Mouse (Mus musculus) brown adipose tissue, adult 24 weeks (tissue): ENCODE measurements around the gene Tmem87b. TPM values are rescaled to one million over a fixed set of nuclear protein-coding genes. Genes with fewer than 3 reads are reported as not detected.

Experiments used
- H3K27ac ChIP-seq: fragments of 200-500 bp; replicated peaks from 2 replicates; pipeline ENCODE4 v1.5.1; 2012; ENCODE audit warnings: low read depth, mild to moderate bottlenecking, low read length
- H3K4me1 ChIP-seq: fragments of 200-500 bp; 2 replicates; pipeline ENCODE4 v1.6.1; 2012; ENCODE audit warnings: low read length, mixed read lengths; ENCODE audit not compliant: control insufficient read depth, insufficient read depth, insufficient read length
- H3K4me3 ChIP-seq: fragments of 200-500 bp; 2 replicates; pipeline ENCODE4 v1.5.1; 2012; ENCODE audit warnings: low read depth, mild to moderate bottlenecking, low read length, moderate library complexity; ENCODE audit not compliant: insufficient read depth
- polyA plus RNA-seq: library from polyadenylated mRNA; stranded (reverse); fragments of >200 nt; gene quantifications from 2 replicates; pipeline ENCODE4 v1.2.4, GENCODE M21; 2012; ENCODE audit not compliant: missing spikeins, insufficient read depth, insufficient read length

The Tmem87b gene
- 12.9 and 13.7 TPM in 2 replicates for polyA plus RNA-seq

- Histone ChIP-seq H3K4me3 (peak within 1 kb of the TSS; percentile 88), H3K4me1 (peaks cover 6% of the 10 kb centered on the region), H3K27ac (peak within 1 kb of the TSS; percentile 89)
These were observed at the start of gene Tmem87b for GRCm38 (mm10) chr2:128817786-128818681. Gene Tmem87b (plus strand): TSS chr2:128818118.

- Histone ChIP-seq H3K4me1 (no peaks in the 10 kb centered on the region; the same call in 1 of the 2 replicates), H3K27ac (no peak overlapping the region), H3K4me3 (no peak overlapping the region)
These were observed 49.2 kb upstream of the Tmem87b start for GRCm38 (mm10) chr2:128768545-128769247.

- Histone ChIP-seq H3K4me1 (no peaks in the 10 kb centered on the region; the same call in 1 of the 2 replicates), H3K27ac (no peak overlapping the region; the same call in 1 of the 2 replicates), H3K4me3 (no peak overlapping the region)
These were observed 47.4 kb upstream of the Tmem87b start for GRCm38 (mm10) chr2:128770557-128770956.

- Histone ChIP-seq H3K4me1 (no peaks in the 10 kb centered on the region; the same call in 1 of the 2 replicates), H3K27ac (no peak overlapping the region), H3K4me3 (no peak overlapping the region)
These were observed 46.9 kb upstream of the Tmem87b start for GRCm38 (mm10) chr2:128771048-128771447.

- Histone ChIP-seq H3K27ac (no peak overlapping the region), H3K4me1 (no peaks in the 10 kb centered on the region; the same call in 1 of the 2 replicates), H3K4me3 (no peak overlapping the region)
These were observed 46.1 kb upstream of the Tmem87b start for GRCm38 (mm10) chr2:128771750-128772338.

GRCm38 (mm10) chr2:128782231-128782630, 35.7 kb upstream of the Tmem87b start:
- H3K27ac ChIP-seq: no peak overlapping the region
- H3K4me1 ChIP-seq: no peaks in the 10 kb centered on the region
- H3K4me3 ChIP-seq: no peak overlapping the region

- H3K4me1 ChIP-seq: no peaks in the 10 kb centered on the region
- no peak overlapping the region for H3K4me3 ChIP-seq
- no peak overlapping the region for H3K27ac ChIP-seq
These were observed 34.1 kb upstream of the Tmem87b start for GRCm38 (mm10) chr2:128783660-128784345.

GRCm38 (mm10) chr2:128784814-128785213, 33.1 kb upstream of the Tmem87b start:
- Histone ChIP-seq H3K27ac (no peak overlapping the region), H3K4me3 (no peak overlapping the region), H3K4me1 (no peaks in the 10 kb centered on the region)

GRCm38 (mm10) chr2:128786341-128786740, 31.6 kb upstream of the Tmem87b start:
- no peaks in the 10 kb centered on the region for H3K4me1 ChIP-seq
- no peak overlapping the region for H3K27ac ChIP-seq
- no peak overlapping the region for H3K4me3 ChIP-seq

- Histone ChIP-seq H3K27ac (no peak overlapping the region), H3K4me3 (no peak overlapping the region), H3K4me1 (no peaks in the 10 kb centered on the region)
These were observed 31.1 kb upstream of the Tmem87b start for GRCm38 (mm10) chr2:128786795-128787194.

GRCm38 (mm10) chr2:128787805-128788204, 30.1 kb upstream of the Tmem87b start:
- Histone ChIP-seq H3K4me3 (no peak overlapping the region), H3K4me1 (no peaks in the 10 kb centered on the region), H3K27ac (no peak overlapping the region)

GRCm38 (mm10) chr2:128790875-128791614, 26.9 kb upstream of the Tmem87b start:
- no peaks in the 10 kb centered on the region for H3K4me1 ChIP-seq
- no peak overlapping the region for H3K27ac ChIP-seq
- H3K4me3 ChIP-seq: no peak overlapping the region

GRCm38 (mm10) chr2:128793958-128794357, 24.0 kb upstream of the Tmem87b start:
- H3K27ac ChIP-seq: no peak overlapping the region
- H3K4me3 ChIP-seq: no peak overlapping the region
- H3K4me1 ChIP-seq: no peaks in the 10 kb centered on the region

GRCm38 (mm10) chr2:128796463-128796862, 21.5 kb upstream of the Tmem87b start:
- Histone ChIP-seq H3K4me3 (no peak overlapping the region), H3K4me1 (no peaks in the 10 kb centered on the region), H3K27ac (0 out of 2 replicates have a peak overlapping the region, but pooled peaks have one; percentile 30)
